Mouse (Mus musculus): ENCODE measurements at regions not wholly inside any gene's neighbourhood (a gene's known extent, or its start where the extent isn't known, plus 50 kb on each side); places are given as distances from the start of the nearest gene placed in this dataset.

GRCm38 (mm10) chr9:69662394-69662793, 98.3 kb downstream of the Foxb1 start:
- DNase-seq (ENCODE audit: low spot score in 2 of 2), result no peak

GRCm38 (mm10) chr9:69658276-69658675, 102.5 kb downstream of the Foxb1 start:
- DNase-seq (ENCODE audit: low spot score in 2 of 2), result no peak

DNA sequence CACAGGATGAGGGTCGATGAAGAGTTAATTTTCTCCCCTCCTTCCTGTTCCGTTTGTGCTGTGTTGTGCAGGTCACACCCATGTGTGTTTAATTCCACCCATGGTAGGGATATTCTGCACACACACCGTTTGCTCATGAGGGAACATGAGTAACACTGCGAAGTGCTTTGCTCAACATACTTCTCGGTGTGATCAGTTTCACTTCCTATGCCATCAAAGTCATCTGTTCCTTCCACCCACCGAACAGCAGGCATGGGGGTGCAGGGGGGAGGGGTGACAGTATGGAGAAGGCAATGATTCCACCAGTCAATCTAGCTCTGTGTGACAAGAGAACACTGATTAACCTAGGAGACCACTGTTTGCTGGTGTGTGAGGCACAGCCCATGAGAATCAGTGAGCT, 104.7 kb downstream of the Foxb1 start:
- peak in 1 of 2 experiments; percentile 20 for DNase-seq (ENCODE audit: low spot score in 2 of 2)

DNA sequence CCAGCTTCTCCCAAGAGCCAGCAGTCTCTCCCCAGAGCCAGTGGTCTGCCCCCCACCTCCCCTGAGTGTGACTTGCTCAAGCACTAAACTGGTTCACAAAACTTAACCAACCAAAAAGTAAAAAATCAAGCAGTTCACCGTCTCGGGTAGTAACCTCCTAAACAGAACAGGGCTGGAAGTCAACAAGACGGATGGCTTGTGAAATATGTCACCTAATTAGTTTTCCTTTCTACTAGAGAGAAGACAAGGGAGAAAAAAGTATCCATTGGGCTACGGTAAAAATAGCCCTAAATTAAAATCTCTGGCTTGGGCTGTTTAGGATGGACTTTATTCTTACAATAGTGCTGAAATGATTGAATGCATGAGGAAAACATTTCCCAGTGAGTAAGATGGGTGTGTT, 108.6 kb downstream of the Foxb1 start:
- no peak for DNase-seq (ENCODE audit: low spot score in 2 of 2)

- DNase-seq (ENCODE audit: low spot score in 2 of 2), result no peak
Observed at GRCm38 (mm10) chr9:69651608-69652007, 109.1 kb downstream of the Foxb1 start.

GRCm38 (mm10) chr9:69642591-69642990, 118.1 kb downstream of the Foxb1 start:
- DNase-seq (ENCODE audit: low spot score in 2 of 2), result no peak

DNA sequence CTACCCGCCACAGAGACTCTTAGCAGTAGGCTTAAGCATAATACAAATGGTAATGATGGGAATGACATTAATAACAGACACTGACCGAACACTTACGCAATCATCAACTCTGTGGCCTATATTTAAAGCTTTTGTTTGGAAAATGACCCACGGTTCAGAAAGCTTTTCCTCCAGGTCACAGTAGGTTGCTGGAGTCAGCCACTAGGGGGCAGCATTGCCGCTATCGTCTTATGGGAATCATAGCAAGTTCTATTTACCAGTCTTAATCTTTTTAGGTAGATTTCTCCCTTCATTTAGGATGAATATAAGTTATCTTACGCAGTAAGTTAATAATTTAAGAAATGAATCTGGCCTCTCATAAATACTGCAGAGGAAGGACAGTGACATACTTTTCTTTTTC, 137.4 kb downstream of the Foxb1 start:
- peak; percentile 34 to 79 for DNase-seq (ENCODE audit: low spot score in 2 of 2)

- no peak for DNase-seq (ENCODE audit: low spot score in 2 of 2)
Observed at GRCm38 (mm10) chr9:69621006-69621405, 139.7 kb downstream of the Foxb1 start.

GRCm38 (mm10) chr9:69617328-69617727, 143.4 kb downstream of the Foxb1 start:
- DNase-seq (ENCODE audit: low spot score in 2 of 2), result no peak

DNA sequence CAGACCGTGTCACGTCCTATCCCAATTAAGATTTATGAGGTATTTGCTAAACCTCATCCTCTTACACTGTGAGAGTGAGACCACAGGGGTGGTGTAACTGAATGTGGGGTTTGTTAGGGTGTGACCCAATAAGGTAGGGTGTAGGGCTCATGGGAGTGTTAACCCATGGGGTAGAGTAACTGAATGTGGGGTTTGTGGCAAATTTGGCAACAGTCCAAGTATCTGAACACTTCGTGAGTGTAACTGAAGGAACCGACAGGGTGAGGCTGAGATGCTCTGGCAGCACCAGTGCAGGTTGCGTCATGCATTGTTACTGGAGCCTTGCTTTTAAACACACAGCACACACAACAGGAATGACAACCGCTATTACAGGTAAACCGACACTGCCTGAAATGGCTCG, 144.1 kb downstream of the Anxa2 start:
- DNase-seq (ENCODE audit: low spot score in 2 of 2), result no peak

GRCm38 (mm10) chr9:69592329-69593062, 139.1 kb downstream of the Anxa2 start:
- DNase-seq (ENCODE audit: low spot score in 2 of 2), result no peak

DNA sequence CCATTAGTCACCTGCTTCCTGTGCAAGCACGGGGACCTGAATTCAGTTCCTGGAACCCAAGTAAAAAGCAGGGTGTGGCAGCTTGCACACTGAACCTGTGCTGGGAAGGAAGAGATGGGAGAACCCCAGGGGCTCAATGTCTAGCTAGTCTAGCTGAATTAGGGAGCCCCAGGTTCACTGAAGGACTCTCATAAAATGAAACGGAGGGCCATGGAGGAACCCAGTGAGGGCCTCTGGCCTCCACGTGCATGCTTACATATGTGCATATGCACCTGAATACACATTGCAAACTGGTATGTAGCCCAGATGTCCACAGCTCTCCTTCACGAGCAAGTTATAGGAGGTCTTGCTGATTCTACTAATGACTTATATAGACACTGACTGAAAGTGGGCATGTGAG, 135.4 kb downstream of the Anxa2 start:
- DNase-seq (ENCODE audit: low spot score in 2 of 2), result no peak

GRCm38 (mm10) chr9:69587096-69587495, 133.7 kb downstream of the Anxa2 start:
- no peak for DNase-seq (ENCODE audit: low spot score in 2 of 2)

DNA sequence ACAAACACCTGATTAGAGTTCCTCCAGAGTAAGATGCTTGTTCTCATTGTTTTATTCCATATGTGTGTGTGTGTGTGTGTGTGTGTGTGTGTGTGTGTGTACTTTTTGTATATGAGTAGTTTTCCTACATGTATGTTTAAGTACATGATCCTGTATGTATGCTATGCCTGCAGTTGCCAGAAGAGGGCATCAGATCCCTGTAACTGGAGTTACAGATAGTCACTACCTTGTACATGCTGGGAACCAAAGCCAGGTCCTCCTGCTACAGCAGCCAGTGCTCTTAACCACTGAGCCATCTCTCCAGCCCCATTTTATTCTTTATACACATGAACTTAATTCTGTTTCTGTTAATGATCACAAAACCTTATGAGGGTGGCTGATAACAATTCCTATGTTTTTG, 127.8 kb downstream of the Anxa2 start:
- DNase-seq (ENCODE audit: low spot score in 2 of 2), result no peak

DNA sequence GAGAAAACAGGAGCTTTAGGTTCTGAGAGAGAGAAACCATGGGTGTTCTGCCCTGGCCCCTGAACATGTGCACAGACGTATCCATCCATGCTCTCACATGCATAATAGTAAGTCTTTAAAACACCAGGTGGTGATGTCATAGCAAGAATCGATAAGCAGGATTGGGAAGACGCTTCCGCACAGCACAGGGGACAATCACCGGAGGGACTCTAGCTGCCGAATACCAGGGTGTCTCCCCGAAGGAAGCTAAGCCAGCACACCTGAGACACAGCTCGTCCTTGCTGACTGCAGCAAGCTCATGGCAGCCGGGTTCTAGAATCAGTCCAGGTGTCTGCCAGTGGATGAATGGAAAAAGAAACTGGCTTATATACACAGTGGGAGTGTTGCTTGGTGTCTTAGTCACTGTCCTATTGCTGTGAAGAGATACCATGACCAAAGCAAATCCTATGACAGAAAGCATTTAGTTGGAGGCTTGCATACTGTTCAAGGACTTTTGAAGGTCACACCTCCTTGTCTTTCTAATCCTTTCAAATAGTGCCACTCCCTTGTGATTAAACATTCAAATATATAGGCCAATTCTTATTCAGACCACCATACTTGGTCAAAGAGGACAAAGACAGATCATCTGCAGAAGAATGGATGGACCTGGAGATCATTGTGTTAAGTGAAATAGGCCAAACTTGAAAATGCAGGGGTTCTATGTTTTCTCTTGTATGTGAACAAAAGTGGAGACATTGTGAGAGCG, 124.4 kb downstream of the Anxa2 start:
- no peak for DNase-seq (ENCODE audit: low spot score in 2 of 2)

- no peak for DNase-seq (ENCODE audit: low spot score in 2 of 2)
Observed at GRCm38 (mm10) chr9:69575386-69575785, 122.0 kb downstream of the Anxa2 start.

GRCm38 (mm10) chr9:69568631-69569230, 115.3 kb downstream of the Anxa2 start:
- no peak for DNase-seq (ENCODE audit: low spot score in 2 of 2)

DNA sequence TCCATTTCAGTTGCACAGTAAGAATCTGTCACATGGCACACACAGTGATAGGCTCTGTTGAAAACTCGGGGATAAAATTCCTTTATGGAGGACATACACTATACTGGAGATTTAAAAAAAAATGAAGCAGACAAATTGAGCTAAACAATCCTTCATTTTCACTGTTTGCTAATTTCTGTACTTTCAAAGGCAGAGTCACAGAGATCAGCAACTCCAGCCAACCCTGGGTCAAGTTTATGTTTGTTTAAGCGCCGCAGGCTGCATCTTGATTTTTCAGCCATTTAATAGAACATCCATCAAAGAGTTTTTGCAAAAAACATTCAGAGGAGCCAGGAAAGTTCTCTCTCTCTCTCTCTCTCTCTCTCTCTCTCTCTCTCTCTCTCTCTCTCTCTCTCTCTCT, 114.8 kb downstream of the Anxa2 start:
- no peak for DNase-seq (ENCODE audit: low spot score in 2 of 2)

DNA sequence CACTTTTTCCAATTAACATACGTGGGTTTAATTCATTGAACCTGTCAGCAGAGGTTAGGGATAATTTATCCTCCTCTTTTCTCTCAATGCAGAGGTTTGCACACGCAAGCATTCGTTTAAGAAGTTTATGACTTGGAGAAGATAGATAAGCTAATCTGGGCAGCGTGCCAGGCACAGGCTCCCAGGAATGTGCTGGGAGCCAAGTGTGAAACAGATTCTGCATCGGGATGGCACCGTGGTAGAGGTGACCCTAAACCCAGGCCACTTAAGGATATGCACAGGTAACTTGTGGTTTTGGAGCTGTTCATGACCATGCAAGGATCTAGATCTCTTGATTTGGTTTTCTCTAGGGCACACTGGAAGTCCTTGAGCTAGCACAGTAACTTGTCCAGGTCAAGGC, 113.6 kb downstream of the Anxa2 start:
- no peak for DNase-seq (ENCODE audit: low spot score in 2 of 2)

- no peak for DNase-seq (ENCODE audit: low spot score in 2 of 2)
Observed at GRCm38 (mm10) chr9:69543241-69543640, 89.8 kb downstream of the Anxa2 start.

Measured in spleen, postnatal 10 days (tissue).